Mouse (Mus musculus) neural tube, embryonic 14.5 days (tissue): ENCODE measurements at regions not wholly inside any gene's neighbourhood (a gene's known extent, or its start where the extent isn't known, plus 50 kb on each side); places are given as distances from the start of the nearest gene placed in this dataset.

ENCODE experiments used
- ATAC-seq: fragments of 200-750 bp; cut with Nextera tagmentation; 2 replicates; pipeline ENCODE4 v1.8.0; 2017; ENCODE audit warnings: low read depth, mild to moderate bottlenecking, moderate TSS enrichment, moderate library complexity
- H3K27ac ChIP-seq: fragments of 300-500 bp; sonication (generic); 2 replicates; pipeline ENCODE4 v1.5.1; 2014; ENCODE audit warnings: low read depth, mild to moderate bottlenecking, control low read depth, low read length, moderate library complexity, mixed read lengths
- H3K27me3 ChIP-seq: fragments of 300-500 bp; sonication (generic); 2 replicates; pipeline ENCODE4 v1.6.1; 2014; ENCODE audit warnings: low read length; ENCODE audit not compliant: control insufficient read depth, insufficient read depth
- H3K36me3 ChIP-seq: fragments of 300-500 bp; sonication (generic); 2 replicates; pipeline ENCODE4 v1.6.1; 2014; ENCODE audit warnings: low read length, mixed read lengths; ENCODE audit not compliant: control insufficient read depth, insufficient read depth
- H3K4me1 ChIP-seq: fragments of 300-500 bp; sonication (generic); 2 replicates; pipeline ENCODE4 v1.6.1; 2014; ENCODE audit warnings: low read length; ENCODE audit not compliant: control insufficient read depth, insufficient read depth
- H3K4me2 ChIP-seq: fragments of 300-500 bp; sonication (generic); 2 replicates; pipeline ENCODE4 v1.6.1; 2014; ENCODE audit warnings: mild to moderate bottlenecking, low read depth, low read length, control low read depth
- H3K4me3 ChIP-seq: fragments of 300-500 bp; sonication (generic); 2 replicates; pipeline ENCODE4 v1.5.1; 2014; ENCODE audit warnings: low read depth, low read length, control low read depth, mixed read lengths
- H3K9ac ChIP-seq: fragments of 300-500 bp; sonication (generic); replicated peaks from 2 replicates; pipeline ENCODE4 v1.6.1; 2014; ENCODE audit warnings: low read depth, mild to moderate bottlenecking, control low read depth, low read length, mixed read lengths
- H3K9me3 ChIP-seq: fragments of 300-500 bp; sonication (generic); 2 replicates; pipeline ENCODE4 v1.6.1; 2016; ENCODE audit warnings: low read length; ENCODE audit not compliant: control insufficient read depth
- WGBS: fragments of 180-500 bp; shearing (Covaris S2); extraction: QIAGEN DNeasy Blood & Tissue Kit; methylation state at CpG from one replicate; pipeline ENCODE4 v1.1.7; 2014; 5-methylcytosine and 5-hydroxymethylcytosine counted together

GRCm38 (mm10) chr5:116934151-116934550, 181.8 kb downstream of the Suds3 start:
- Histone ChIP-seq H3K27me3 (no peaks in the 10 kb centered on the region), H3K27ac (no peak overlapping the region), H3K9ac (no peak overlapping the region), H3K4me3 (no peak overlapping the region), H3K4me1 (no peaks in the 10 kb centered on the region), H3K4me2 (no peak overlapping the region), H3K36me3 (no peaks in the 10 kb centered on the region), H3K9me3 (no peaks in the 10 kb centered on the region)
- 71% methylated on average over 3 of the region's 3 CpGs for WGBS
- no peak for ATAC-seq

GRCm38 (mm10) chr5:116933105-116933504, 182.8 kb downstream of the Suds3 start:
- H3K4me1 ChIP-seq = no peaks in the 10 kb centered on the region
- WGBS = 92% methylated on average over 5 of the region's 5 CpGs
- H3K9ac ChIP-seq = no peak overlapping the region
- no peak overlapping the region for H3K27ac ChIP-seq
- no peaks in the 10 kb centered on the region for H3K27me3 ChIP-seq
- H3K36me3 ChIP-seq = no peaks in the 10 kb centered on the region
- no peaks in the 10 kb centered on the region for H3K9me3 ChIP-seq
- no peak overlapping the region for H3K4me3 ChIP-seq
- ATAC-seq = no peak
- no peak overlapping the region for H3K4me2 ChIP-seq

GRCm38 (mm10) chr5:116923761-116924160, 192.2 kb downstream of the Suds3 start:
- H3K4me1 ChIP-seq = no peaks in the 10 kb centered on the region
- ATAC-seq = no peak
- H3K4me3 ChIP-seq = no peak overlapping the region
- H3K4me2 ChIP-seq = no peak overlapping the region
- no peaks in the 10 kb centered on the region for H3K27me3 ChIP-seq
- H3K36me3 ChIP-seq = no peaks in the 10 kb centered on the region
- no peaks in the 10 kb centered on the region for H3K9me3 ChIP-seq
- no peak overlapping the region for H3K27ac ChIP-seq
- 66% methylated on average over 4 of the region's 4 CpGs for WGBS
- H3K9ac ChIP-seq = no peak overlapping the region

GRCm38 (mm10) chr5:116922059-116922671, 193.7 kb downstream of the Suds3 start:
- Histone ChIP-seq H3K27ac (no peak overlapping the region), H3K4me1 (no peaks in the 10 kb centered on the region), H3K4me2 (0 out of 2 replicates have a peak overlapping the region, but pooled peaks have one; percentile 4), H3K4me3 (no peak overlapping the region), H3K9me3 (no peaks in the 10 kb centered on the region), H3K36me3 (no peaks in the 10 kb centered on the region), H3K27me3 (no peaks in the 10 kb centered on the region), H3K9ac (no peak overlapping the region)
- ATAC-seq = no peak
- WGBS = 28% methylated on average over 17 of the region's 17 CpGs

GRCm38 (mm10) chr5:116914876-116915275, 201.0 kb downstream of the Suds3 start:
- ATAC-seq = no peak
- no peak overlapping the region for H3K27ac ChIP-seq
- no peak overlapping the region for H3K4me3 ChIP-seq
- no peak overlapping the region for H3K9ac ChIP-seq
- no peaks in the 10 kb centered on the region for H3K4me1 ChIP-seq
- no peaks in the 10 kb centered on the region for H3K9me3 ChIP-seq
- H3K36me3 ChIP-seq = no peaks in the 10 kb centered on the region
- WGBS = 41% methylated on average over 12 of the region's 12 CpGs
- no peak overlapping the region for H3K4me2 ChIP-seq
- no peaks in the 10 kb centered on the region for H3K27me3 ChIP-seq

- Histone ChIP-seq H3K27ac (no peak overlapping the region), H3K4me1 (no peaks in the 10 kb centered on the region), H3K4me3 (no peak overlapping the region), H3K9ac (no peak overlapping the region), H3K4me2 (no peak overlapping the region), H3K27me3 (no peaks in the 10 kb centered on the region), H3K36me3 (no peaks in the 10 kb centered on the region), H3K9me3 (no peaks in the 10 kb centered on the region)
- WGBS = 88% methylated on average over 5 of the region's 5 CpGs
- ATAC-seq = no peak
Measured at GRCm38 (mm10) chr5:116900846-116901245, 215.1 kb downstream of the Suds3 start.

- no peaks in the 10 kb centered on the region for H3K9me3 ChIP-seq
- H3K27me3 ChIP-seq = no peaks in the 10 kb centered on the region
- no peak overlapping the region for H3K27ac ChIP-seq
- no peaks in the 10 kb centered on the region for H3K36me3 ChIP-seq
- no peak overlapping the region for H3K4me2 ChIP-seq
- H3K4me1 ChIP-seq = no peaks in the 10 kb centered on the region
- WGBS = 90% methylated on average over 5 of the region's 5 CpGs
- H3K9ac ChIP-seq = no peak overlapping the region
- no peak overlapping the region for H3K4me3 ChIP-seq
- ATAC-seq = no peak
Measured at GRCm38 (mm10) chr5:116897391-116897790, 218.5 kb downstream of the Suds3 start.

GRCm38 (mm10) chr5:116895036-116895783, 220.7 kb downstream of the Suds3 start:
- no peak overlapping the region for H3K9ac ChIP-seq
- no peak overlapping the region for H3K4me3 ChIP-seq
- 41% methylated on average over 12 of the region's 12 CpGs for WGBS
- no peak for ATAC-seq
- no peaks in the 10 kb centered on the region for H3K4me1 ChIP-seq
- no peaks in the 10 kb centered on the region for H3K9me3 ChIP-seq
- no peaks in the 10 kb centered on the region for H3K27me3 ChIP-seq
- no peaks in the 10 kb centered on the region for H3K36me3 ChIP-seq
- 0 out of 2 replicates have a peak overlapping the region, but pooled peaks have one; percentile 44 for H3K27ac ChIP-seq
- no peak overlapping the region for H3K4me2 ChIP-seq

- Histone ChIP-seq H3K27me3 (no peaks in the 10 kb centered on the region), H3K36me3 (no peaks in the 10 kb centered on the region), H3K9me3 (no peaks in the 10 kb centered on the region), H3K4me3 (no peak overlapping the region), H3K27ac (no peak overlapping the region), H3K9ac (no peak overlapping the region), H3K4me1 (no peaks in the 10 kb centered on the region), H3K4me2 (no peak overlapping the region)
- no peak for ATAC-seq
- WGBS = 82% methylated on average over 6 of the region's 6 CpGs
Measured at GRCm38 (mm10) chr5:116894575-116894974, 221.3 kb downstream of the Suds3 start.
